Mouse (Mus musculus): Measurements from ENCODE around the gene Apoc4.

- TF ChIP-seq CTCF (IDR thresholded peaks at IDR 0.05; ENCODE audit: low read depth, low read length) (no peak), POLR2A (IDR thresholded peaks at IDR 0.05; ENCODE audit: extremely low read depth, insufficient read depth, low read length) (no peak)
These were observed 34.9 kb upstream of the Apoc4 start for GRCm38 (mm10) chr7:19716055-19716682.
